Mouse (Mus musculus): ENCODE results near the gene Fam167b. TPM values are rescaled to one million over a fixed set of nuclear protein-coding genes. Genes with fewer than 3 reads are reported as not detected.
A peak's percentile ranks its signal among the peaks of the same experiment; 100 is the strongest.

Fam167b gene
- total and polyA plus RNA-seq, 3 experiments = 1.1 to 1.2 TPM; not detected in 1

DNA sequence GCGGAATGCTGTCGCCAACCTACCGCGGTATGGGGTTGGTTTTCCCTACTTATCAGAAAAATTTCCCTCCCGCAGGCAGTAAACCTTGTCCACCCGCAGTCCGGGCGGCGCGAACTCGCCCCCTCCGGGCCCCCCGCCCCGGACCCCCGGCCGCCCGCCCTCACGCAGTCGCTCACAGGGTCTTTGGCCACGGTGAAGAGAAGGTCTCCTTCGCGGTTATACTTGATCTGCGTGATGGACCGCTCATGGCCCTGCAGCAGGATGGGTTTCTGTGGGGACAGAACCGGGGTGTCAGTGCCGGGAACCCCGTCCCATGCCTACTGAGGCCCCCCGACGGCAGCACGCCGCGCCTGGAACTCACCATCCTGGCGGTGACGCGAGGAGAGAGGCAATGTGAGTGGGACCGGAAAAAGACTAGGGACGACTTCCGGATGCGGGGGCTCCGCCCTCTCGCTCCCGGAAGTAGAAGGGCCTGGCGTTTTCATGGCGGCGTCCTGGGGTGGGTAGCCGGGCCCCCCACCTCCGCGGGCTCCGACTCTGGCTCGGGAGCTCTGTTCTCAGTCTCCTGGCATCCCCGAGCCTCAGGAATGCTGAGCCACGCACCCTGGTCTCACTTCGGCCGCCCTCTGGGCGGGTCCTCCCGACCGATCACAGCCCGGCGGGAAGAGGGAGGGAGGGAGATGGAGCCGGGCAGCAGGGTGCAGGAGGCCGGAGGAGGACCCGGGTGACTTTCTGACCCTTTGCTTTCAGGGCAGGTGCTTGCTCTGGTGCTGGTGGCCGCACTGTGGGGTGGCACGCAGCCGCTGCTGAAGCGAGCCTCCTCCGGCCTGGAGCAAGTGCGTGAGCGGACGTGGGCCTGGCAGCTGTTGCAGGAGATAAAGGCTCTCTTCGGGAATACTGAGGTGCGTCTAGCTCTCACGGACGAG lies 22.1 kb upstream of the Fam167b start, which contains the start of the genes Eif3i and Tmem234:
TSS of gene Eif3i (minus strand) at position 416 of the 926 bp plus-strand sequence.
TSS of gene Tmem234 (plus strand) at position 436 of the 926 bp plus-strand sequence.
- peaks cover 13 to 41% of the 10 kb centered on the region in 2 experiments for H3K4me1 ChIP-seq (ENCODE audit: control insufficient read depth in 1 of 2, insufficient read depth in 2 of 2)
- H3K4me2 ChIP-seq (ENCODE audit: insufficient read depth, low read depth, poor library complexity, severe bottlenecking) = peak within 1 kb of the TSS; percentile 89
- H3K4me3 ChIP-seq (replicated peaks in 1 of 3; ENCODE audit: low read depth in 2 of 3, low read length in 2 of 3, poor library complexity in 1 of 3) = peak within 1 kb of the TSS; percentile 68 to 89 (median 85)
- DNase-seq (ENCODE audit: extremely low read depth) = peak; percentile 84
- H3K9me3 ChIP-seq (replicated peaks; ENCODE audit: low read length) = no peaks in the 10 kb centered on the region
- H3K9ac ChIP-seq (ENCODE audit: insufficient read depth, low read depth) = peak within 1 kb of the TSS; percentile 94
- in situ Hi-C loops (cut with MboI; ENCODE audit: low pct_ligation_motif_present, low pct_unique_long_range_greater_than_20kb, low sequenced_read_pairs) = loop anchor here (25.0 kb wide), 1 partner anchor 238 kb away; no protein-coding TSS in a partner anchor
- dilution Hi-C loops (cut with MboI; ENCODE audit: extremely low pct_ligation_motif_present, extremely low pct_unique_long_range_greater_than_20kb, low sequenced_read_pairs) = no loop called here
- no peak within 1 kb of the TSS; the same call in 1 of the 2 replicates for H3K27ac ChIP-seq (ENCODE audit: insufficient read depth, low read depth)
- peaks cover 35 to 70% of the 10 kb centered on the region in 2 experiments for H3K36me3 ChIP-seq (replicated peaks in 1 of 2; ENCODE audit: control insufficient read depth in 1 of 2, insufficient read depth in 1 of 2, low read length in 1 of 2)
- peaks cover 66% of the 10 kb centered on the region for H3K79me2 ChIP-seq (replicated peaks; ENCODE audit: control insufficient read depth, extremely low read depth, insufficient read depth, poor library complexity, severe bottlenecking)
- H3K27me3 ChIP-seq (replicated peaks) = no peaks in the 10 kb centered on the region
- TF ChIP-seq CHD2 (IDR thresholded peaks at IDR 0.05; ENCODE audit: low read length) = peak; percentile 67; the same call in 1 of the 2 replicates
- peak; percentile 41; the same call in 1 of the 2 replicates for TF ChIP-seq NRF1 (IDR thresholded peaks at IDR 0.05; ENCODE audit: low read depth, low read length)
- peak; percentile 97 for TF ChIP-seq ELF1 (IDR thresholded peaks at IDR 0.05; ENCODE audit: low read depth, low read length)
- peak; percentile 83 for TF ChIP-seq MAX (IDR thresholded peaks at IDR 0.05; ENCODE audit: low read length)
- TF ChIP-seq NELFE (IDR thresholded peaks at IDR 0.05; ENCODE audit: low read depth, low read length) = peak; percentile 89
- TF ChIP-seq E2F4 (IDR thresholded peaks at IDR 0.05; ENCODE audit: insufficient replicate concordance, low read depth, low read length) = no peak
- TF ChIP-seq ZNF384 (IDR thresholded peaks at IDR 0.05; ENCODE audit: low read depth, low read length) = no peak
- TF ChIP-seq JUN (IDR thresholded peaks at IDR 0.05; ENCODE audit: insufficient read depth, low read depth, low read length) = no peak
- TF ChIP-seq ETS1 (conservative IDR thresholded peaks at IDR 0.05; ENCODE audit: low read depth, low read length) = no peak
- peak; percentile 33; the same call in 1 of the 2 replicates for TF ChIP-seq POLR2AphosphoS2 (IDR thresholded peaks at IDR 0.05; ENCODE audit: low read depth, low read length)
- TF ChIP-seq KAT2A (IDR thresholded peaks at IDR 0.05; ENCODE audit: insufficient replicate concordance, low read length) = peak; percentile 77; the same call in 1 of the 2 replicates
- TF ChIP-seq POLR2A (IDR thresholded peaks at IDR 0.05; ENCODE audit: low read depth, low read length) = peak; percentile 89
- no peak for TF ChIP-seq ZKSCAN1 (IDR thresholded peaks at IDR 0.05; ENCODE audit: borderline replicate concordance, low read depth, low read length)
- TF ChIP-seq USF1 (IDR thresholded peaks at IDR 0.05; ENCODE audit: low read depth, low read length) = no peak
- TF ChIP-seq MXI1 (IDR thresholded peaks at IDR 0.05; ENCODE audit: low read depth, low read length) = peak; percentile 92
- no peak for TF ChIP-seq USF2 (conservative IDR thresholded peaks at IDR 0.05; ENCODE audit: low read depth, low read length)
- no peak for TF ChIP-seq BHLHE40 (IDR thresholded peaks at IDR 0.05; ENCODE audit: low read depth, low read length)
- TF ChIP-seq MAZ (IDR thresholded peaks at IDR 0.05; ENCODE audit: low read depth, low read length) = peak; percentile 70
- TF ChIP-seq RAD21 (IDR thresholded peaks at IDR 0.05; ENCODE audit: low read depth, low read length) = no peak
- no peak for TF ChIP-seq ZC3H11A (IDR thresholded peaks at IDR 0.05; ENCODE audit: low read depth, low read length)
- 0 out of 2 replicates have a peak, but pooled peaks have one; percentile 29 for TF ChIP-seq MEF2A (IDR thresholded peaks at IDR 0.05; ENCODE audit: borderline replicate concordance, low read depth, low read length)
- no peak for TF ChIP-seq EP300 (IDR thresholded peaks at IDR 0.05; ENCODE audit: low read length)
- TF ChIP-seq JUND (conservative IDR thresholded peaks at IDR 0.05; ENCODE audit: low read depth, low read length) = no peak
- TF ChIP-seq MAFK (IDR thresholded peaks at IDR 0.05; ENCODE audit: insufficient replicate concordance, low read length) = no peak
- peak; percentile 48 for TF ChIP-seq IRF4 (IDR thresholded peaks at IDR 0.05; ENCODE audit: low read depth, low read length)
- TF ChIP-seq UBTF (IDR thresholded peaks at IDR 0.05; ENCODE audit: low read depth, low read length) = 0 out of 2 replicates have a peak, but pooled peaks have one; percentile 58
- peak; percentile 18; the same call in 1 of the 2 replicates for TF ChIP-seq SMC3 (IDR thresholded peaks at IDR 0.05; ENCODE audit: low read depth, low read length)
- no peak for TF ChIP-seq RCOR1 (conservative IDR thresholded peaks at IDR 0.05; ENCODE audit: low read depth, low read length)
- TF ChIP-seq PAX5 (IDR thresholded peaks at IDR 0.05; ENCODE audit: low read length) = no peak
- TF ChIP-seq GABPA (IDR thresholded peaks at IDR 0.05; ENCODE audit: insufficient replicate concordance, low read depth, low read length) = no peak; the same call in 1 of the 2 replicates
- peak; percentile 96 for TF ChIP-seq SIN3A (IDR thresholded peaks at IDR 0.05; ENCODE audit: low read length)
- peak; percentile 89; the same call in 1 of the 2 replicates for TF ChIP-seq TCF12 (IDR thresholded peaks at IDR 0.05; ENCODE audit: low read depth, low read length)
- TF ChIP-seq CTCF (conservative IDR thresholded peaks at IDR 0.05 in 1 of 2, IDR thresholded peaks at IDR 0.05 in 1 of 2; ENCODE audit: low read depth in 2 of 2, low read length in 2 of 2) = peak in 1 of 2 experiments; percentile 19; a peak in 1 of 4 replicates
- peak; percentile 63 for TF ChIP-seq ZMIZ1 (IDR thresholded peaks at IDR 0.05; ENCODE audit: low read depth, low read length)
- TF ChIP-seq MYC (IDR thresholded peaks at IDR 0.05; ENCODE audit: low read depth, low read length) = peak; percentile 88
- peak; percentile 90 for TF ChIP-seq HCFC1 (IDR thresholded peaks at IDR 0.05; ENCODE audit: low read depth, low read length)
- peak; percentile 79 for TF ChIP-seq TBP (conservative IDR thresholded peaks at IDR 0.05; ENCODE audit: low read depth, low read length)
